Mouse (Mus musculus) cerebellum, adult (tissue): ENCODE measurements around the gene 4930469K13Rik.
"Not testable (repeated sequence)": the region's sequence is repeated elsewhere in the genome, so short reads cannot be mapped to it uniquely, and the experiment has no call there.

Experiments
- ATAC-seq: cut with Nextera tagmentation; 2 replicates; pipeline ENCODE4 v1.9.2; 2017; ENCODE audit warnings: mild to moderate bottlenecking, moderate library complexity, mixed read lengths; ENCODE audit not compliant: insufficient number of reproducible peaks, low FRiP score, low TSS enrichment

Gene 4930469K13Rik

DNA sequence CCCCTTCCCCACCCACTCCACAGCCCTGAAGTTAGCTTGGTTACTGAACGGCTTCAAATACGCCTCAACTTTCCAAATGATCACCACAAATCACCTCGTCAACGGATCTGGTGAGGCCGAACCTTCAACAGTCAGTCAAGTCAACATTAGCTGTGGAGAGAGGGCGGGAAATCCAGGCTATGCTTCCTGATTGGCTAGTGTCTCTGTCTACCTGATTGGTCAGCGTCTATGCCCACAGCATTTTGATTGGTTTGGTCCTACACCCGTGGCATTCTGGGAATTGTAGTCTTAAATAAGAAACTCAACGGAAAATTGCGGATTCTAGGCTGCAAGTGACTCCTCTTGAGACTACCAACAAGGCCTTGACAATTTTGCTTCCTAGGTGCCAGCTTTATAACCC is at the start of gene 4930469K13Rik:
TSS of gene 4930469K13Rik (minus strand) at position 133 of the 400 bp plus-strand sequence.
- no peak for ATAC-seq

- no peak for ATAC-seq
Measured at GRCm38 (mm10) chr11:34146934-34147333, 48.6 kb upstream of the 4930469K13Rik start.

DNA sequence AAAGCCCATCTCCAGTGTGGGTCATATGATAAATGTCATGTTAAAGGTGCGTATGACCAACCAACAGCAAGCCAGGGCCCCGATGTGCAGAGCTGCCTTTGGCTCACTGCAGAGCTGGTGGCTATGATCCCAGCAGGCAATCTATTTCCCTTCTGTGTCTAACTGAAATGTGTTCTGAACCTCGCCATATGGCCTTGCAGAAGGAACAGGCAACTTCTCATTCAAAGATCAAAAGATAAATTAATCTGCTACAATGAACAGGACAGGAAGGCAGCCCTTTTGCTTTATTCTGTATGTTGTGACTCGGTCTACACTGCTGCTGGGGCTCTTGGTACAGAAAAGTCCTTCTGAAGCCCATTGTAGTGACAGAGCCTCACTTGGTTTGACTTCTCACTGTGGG is 46.1 kb upstream of the 4930469K13Rik start:
- peak; percentile 68 for ATAC-seq

DNA sequence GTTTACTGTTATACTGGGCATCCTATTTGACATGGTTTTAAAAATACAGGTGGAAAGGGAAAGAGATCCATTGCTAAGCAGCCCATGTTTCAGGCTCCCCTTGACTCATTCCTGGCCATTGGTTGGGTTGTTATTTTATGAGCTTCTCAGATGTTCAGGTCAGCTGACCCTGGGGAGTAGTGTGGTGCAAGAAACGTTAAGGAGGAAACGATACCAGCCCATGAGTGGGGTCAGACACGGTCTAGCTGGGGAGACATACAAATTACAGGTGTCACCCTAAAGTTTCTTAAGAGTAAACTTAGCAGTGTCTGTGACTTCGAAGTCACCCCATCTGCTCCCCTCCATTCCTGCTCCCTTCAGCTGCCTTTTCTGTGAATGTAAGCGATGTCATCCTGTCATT is 45.6 kb upstream of the 4930469K13Rik start:
- ATAC-seq = no peak

GRCm38 (mm10) chr11:34139296-34139695 is 40.9 kb upstream of the 4930469K13Rik start:
- no peak for ATAC-seq

DNA sequence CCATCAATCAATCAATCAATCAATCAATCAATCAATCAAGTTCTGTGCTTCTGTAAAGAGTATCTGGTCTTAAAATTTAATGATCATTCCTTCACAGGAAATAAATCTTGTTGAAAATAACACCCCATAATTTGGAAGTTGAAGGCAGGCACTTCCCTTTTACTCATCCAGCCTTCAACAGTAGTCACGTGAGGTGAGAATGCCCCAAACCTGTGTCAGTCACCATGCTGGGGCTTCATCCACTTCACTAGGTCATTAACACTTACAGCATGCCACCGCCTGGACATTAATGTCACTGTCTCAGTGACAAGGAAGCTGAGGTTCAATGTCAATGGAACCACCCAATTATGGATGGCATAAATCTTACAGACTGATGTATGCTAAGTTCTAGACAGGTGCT is 30.1 kb upstream of the 4930469K13Rik start:
- no peak for ATAC-seq

DNA sequence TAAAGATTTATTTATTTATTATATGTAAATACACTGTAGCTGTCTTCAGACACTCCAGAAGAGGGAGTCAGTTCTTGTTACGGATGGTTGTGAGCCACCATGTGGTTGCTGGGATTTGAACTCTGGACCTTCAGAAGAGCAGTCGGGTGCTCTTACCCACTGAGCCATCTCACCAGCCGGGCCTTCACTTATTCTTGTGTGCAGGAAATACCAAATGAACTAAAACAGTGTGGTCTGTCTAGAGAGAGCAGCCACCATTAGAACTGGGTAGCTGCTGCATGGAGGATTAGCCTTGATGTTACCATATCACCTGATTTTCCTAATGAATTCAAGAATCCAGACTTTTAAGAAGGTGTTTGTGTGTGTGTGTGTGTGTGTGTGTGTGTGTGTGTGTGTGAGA is 27.4 kb upstream of the 4930469K13Rik start:
- ATAC-seq = not testable (repeated sequence)

GRCm38 (mm10) chr11:34124852-34125251 is 26.5 kb upstream of the 4930469K13Rik start:
- ATAC-seq = no peak

- ATAC-seq = no peak
Measured at GRCm38 (mm10) chr11:34123147-34123546, 24.8 kb upstream of the 4930469K13Rik start.

GRCm38 (mm10) chr11:34118319-34118718 is 20.0 kb upstream of the 4930469K13Rik start:
- ATAC-seq = no peak

DNA sequence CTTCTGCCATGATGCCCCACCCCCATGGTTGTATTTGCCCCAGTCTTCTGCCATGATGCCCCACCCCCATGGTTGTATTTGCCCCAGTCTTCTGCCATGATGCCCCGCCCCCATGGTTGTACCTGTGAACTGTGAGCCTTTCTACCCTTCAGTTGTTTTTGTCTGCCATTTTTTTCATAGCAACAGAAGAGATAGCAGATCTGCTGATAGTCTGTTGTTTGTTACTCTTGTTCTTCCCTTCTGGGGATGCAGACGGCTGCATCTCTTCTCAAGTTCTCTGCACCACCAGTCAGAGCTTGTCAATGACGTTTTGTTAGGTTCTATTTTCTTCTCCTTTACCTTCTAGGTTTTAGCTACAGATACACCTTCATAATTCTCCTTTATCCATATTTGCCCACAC is 19.2 kb upstream of the 4930469K13Rik start:
- no peak for ATAC-seq

DNA sequence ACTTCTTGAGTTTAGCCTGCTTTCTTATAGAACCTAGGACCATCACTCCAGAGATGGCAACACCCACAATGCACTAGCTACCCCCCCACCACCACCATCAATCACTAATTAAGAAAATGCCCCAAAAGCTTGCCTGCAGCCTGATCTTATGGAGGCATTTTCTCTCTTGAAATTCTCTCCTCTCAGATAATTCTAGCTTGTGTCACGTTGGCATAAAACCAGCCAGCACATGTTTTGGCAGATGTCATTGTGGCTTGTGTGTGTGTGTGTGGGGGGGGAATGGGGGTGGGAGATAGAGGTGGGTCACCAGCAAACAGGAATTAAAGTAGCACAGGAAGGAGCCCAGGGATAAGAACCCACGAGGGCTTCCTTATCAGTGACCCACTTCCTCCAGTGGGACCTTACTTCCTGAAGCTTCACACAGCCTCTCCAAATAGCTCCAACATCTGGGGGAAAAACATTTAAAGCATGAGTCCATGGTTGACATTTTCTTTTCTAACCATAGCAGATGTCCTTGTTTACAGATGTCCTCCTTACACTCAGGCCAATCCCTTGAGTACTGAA is 18.3 kb upstream of the 4930469K13Rik start:
- no peak for ATAC-seq

DNA sequence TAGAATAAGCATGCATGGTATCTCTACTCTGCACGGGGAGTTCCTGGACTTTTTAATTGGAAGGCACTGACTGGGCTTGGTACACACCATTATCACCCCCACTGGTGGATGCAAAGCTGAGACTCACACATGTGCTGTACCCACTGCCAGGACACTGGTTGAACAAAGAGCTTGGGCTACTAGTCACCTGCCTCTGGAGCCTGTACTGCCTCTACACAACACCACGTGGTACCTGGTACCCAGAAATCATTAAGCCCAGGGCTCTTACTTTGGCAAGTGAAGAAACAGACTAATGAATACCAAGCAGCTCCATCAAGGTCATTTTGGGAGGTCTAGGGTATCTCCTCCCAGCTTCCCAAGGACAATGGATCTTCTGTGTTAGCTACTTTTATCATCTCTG is 15.4 kb upstream of the 4930469K13Rik start:
- no peak for ATAC-seq

DNA sequence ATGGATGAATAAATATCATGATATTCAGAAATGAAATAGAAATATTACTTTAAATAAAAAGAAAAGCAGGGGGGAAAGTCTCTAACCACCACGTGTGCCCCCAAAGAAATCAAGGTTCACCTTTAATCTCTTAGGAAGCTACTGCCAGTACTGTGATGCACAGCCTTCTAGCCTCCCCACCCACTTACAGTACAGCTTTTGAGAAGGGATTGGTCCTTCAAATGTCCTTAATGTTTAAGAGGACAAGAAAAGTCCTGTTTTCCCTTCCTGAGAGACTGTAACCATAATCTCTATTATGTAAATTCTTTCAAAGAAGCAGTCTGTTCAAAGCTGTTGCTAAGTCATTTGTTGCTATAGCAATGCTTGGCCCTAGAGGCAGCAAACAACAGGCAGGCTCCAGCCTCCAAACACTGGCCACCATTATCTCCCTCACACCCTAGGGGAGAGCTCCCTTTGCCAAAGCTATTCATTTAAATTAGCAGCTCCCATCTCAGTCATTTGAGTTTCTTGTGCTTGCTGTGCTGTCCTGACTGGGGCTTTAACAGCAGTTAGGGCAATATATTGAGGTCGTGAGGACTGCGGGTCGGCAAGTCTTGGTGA is 14.5 kb upstream of the 4930469K13Rik start:
- peak; percentile 52; the same call in 1 of the 2 replicates for ATAC-seq

DNA sequence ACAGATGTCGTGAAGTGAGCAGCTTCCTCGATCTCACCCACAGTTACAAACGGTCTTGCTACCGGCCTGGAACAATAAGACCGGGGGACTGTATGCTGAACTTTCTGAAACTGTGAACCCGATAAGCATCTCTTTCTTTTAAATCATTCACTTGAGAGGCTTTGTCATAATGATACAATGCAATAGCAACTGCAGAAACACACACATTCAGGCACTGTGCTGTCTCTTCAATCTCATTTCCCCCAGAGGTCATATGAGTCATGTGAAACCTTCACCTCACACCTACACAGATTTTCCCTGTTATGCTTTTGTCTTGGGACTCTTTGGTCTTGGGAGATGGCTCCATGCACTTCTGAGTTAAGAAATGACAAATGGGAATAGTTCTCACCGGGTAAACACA is 13.6 kb upstream of the 4930469K13Rik start:
- ATAC-seq = no peak

DNA sequence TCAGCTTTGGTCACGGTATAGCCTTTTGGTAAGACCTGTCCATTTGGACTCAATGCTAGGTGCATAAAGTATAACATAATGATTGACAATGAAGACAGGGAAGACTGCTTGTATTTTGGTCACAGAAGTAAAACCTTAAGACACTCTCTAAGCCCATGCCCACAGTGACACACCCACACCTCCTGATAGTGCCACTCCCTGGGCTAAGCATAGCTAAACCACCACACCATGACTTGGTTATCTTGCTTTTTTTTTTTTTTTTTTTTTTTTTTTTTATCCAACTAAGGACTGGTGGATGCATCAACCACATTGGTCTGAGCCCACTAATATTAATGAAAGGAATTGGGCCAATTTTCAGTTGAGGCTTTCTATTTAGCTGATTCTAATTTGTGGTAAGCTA is 10.9 kb upstream of the 4930469K13Rik start:
- no peak for ATAC-seq

DNA sequence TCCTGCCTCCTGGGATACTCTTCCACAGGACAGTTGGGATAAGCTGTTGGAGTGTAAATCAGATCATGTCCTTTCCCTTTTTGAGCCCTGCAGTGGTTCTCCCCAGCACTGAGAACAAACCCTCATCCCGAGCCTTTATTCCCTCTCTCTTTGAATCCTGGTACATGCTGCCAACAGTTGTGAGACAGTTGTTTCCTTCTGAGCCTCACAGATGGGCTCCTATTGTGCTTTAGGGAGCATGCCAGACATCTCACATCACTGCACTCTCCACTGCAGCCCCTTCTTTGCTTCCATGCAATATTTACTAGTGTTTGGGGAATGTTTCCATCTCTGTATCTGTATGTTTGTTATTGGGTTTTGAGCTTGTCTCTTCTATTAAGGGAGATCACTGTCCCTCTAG is 6.6 kb upstream of the 4930469K13Rik start:
- no peak for ATAC-seq

DNA sequence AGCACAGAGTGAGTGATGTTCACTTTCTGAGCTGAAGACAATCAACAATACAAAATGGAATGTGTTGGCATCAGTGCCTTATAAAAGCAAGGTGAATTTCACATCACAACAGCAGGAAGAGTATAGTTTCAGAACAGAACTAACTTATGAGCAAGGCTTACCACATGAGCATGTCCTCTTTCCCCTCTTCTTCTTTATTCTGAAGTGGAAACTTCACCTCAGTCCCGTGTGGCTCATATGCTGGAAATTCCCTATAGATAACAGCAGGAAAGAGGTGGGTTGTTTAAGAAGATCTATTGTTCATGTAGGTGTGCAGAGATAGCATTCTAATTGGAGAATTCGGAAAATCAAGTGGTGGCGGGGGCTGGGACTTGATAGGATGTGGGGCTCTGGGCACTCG is 3.5 kb upstream of the 4930469K13Rik start:
- ATAC-seq = no peak

DNA sequence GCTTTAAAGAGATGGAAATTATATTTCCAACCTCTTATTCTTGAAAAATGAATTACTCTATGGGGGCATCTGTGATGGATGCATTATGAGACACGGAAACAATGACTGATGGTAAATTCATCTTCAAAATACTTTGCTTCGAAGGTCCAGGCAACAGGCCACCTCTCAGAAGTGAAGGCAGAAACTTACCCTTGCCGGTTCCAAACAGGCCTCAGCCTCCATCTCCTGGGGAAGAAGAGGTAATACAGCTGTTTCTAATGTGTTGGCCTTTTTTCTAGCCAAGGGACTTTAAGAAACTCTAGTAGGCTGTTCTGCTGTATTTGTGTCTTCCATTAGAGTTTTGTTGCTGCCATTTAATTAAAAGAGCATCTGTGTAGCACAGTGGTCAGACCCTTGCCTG is 11.3 kb downstream of the 4930469K13Rik start:
- ATAC-seq = no peak

GRCm38 (mm10) chr11:34086164-34086751 is 12.1 kb downstream of the 4930469K13Rik start:
- ATAC-seq = no peak

- ATAC-seq = no peak
Measured at GRCm38 (mm10) chr11:34084639-34085038, 13.7 kb downstream of the 4930469K13Rik start.

DNA sequence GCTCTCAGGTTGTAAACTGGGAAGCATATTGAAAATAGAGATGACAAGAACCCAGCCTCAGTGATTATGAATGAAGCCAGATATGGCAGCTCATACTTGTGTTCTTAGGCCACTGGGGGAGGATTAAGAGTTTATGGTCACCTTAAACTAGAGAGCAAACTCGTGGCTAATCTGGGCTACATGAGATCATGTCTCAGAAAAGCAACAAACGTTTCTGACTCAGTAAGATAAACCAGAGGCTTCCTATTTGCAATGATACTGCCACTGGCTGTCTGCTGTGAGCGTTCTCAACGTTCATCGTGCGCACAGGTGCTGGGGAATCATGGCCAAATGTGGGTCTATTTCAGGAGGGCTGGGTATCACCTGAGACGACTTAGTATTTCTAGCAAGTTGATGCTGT is 14.6 kb downstream of the 4930469K13Rik start:
- no peak for ATAC-seq
